Mouse (Mus musculus): Measurements from ENCODE around the gene Rab38. TPM values are rescaled to one million over a fixed set of nuclear protein-coding genes. Genes with fewer than 3 reads are reported as not detected.

The Rab38 gene
- polyA plus RNA-seq, 1 experiment from 2014 or later: 6.4 TPM

Other genes with a start within 250 kb of the Rab38 start
- gene Ctsc, start 152.2 kb upstream of the Rab38 start, polyA plus RNA-seq (2014; fragmentation: Nextera tagmentation; extraction: Ambion mirVana): 63.9 and 67.3 TPM in 2 replicates